Comparison of ENCODE assay signal across 22 mouse cellular contexts in the genomic region with DNA sequence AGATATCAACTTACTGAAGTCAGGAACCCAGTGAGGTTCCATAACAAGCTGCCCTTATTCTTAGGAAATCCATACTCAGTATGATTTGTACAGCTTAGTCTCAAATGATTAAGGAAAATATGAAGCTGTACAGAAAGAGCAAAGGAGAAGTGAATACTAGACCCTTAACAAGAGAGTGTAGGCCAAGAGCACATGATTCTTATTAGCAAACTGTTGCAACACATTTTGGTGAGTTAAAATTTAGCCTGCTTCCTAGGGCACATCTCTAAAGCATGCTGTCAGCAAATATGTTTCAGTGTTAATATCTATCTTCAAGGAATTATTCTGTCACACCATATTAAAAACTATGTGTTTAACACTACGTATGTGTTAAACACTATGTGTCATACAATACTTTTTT.
DNase-seq lines count a peak whose midpoint lies in the region; ATAC-seq and TF ChIP-seq lines count a peak whose summit lies in the region.
"Had no signal": no experiment of that assay in that cellular context is flagged by ENCODE, and none has a peak within 500 bp of the region (broad histone marks: within the 10 kb centered on the region; RNA-seq: fewer than 3 reads in every experiment).

No protein-coding gene starts in this region.

- TF ChIP-seq POLR2A in liver, adult 2 months (IDR thresholded peaks at IDR 0.05; ENCODE audit: extremely low read depth, insufficient read depth, low read length) = no peak

- H3K27ac ChIP-seq in liver, adult 2 months (replicated peaks; ENCODE audit: insufficient read depth, low read depth, low read length) = no peak overlapping the region
- peak overlapping the region; percentile 89 for H3K27ac ChIP-seq in macrophage
- H3K27ac ChIP-seq in midbrain, embryonic 14.5 days (replicated peaks; ENCODE audit: low read depth, low read length) = no peak overlapping the region
- H3K27ac ChIP-seq: embryonic facial prominence, embryonic 15.5 days; forebrain, embryonic 10.5 days; hindbrain, embryonic 10.5 days; hindbrain, embryonic 14.5 days had no signal

- no peaks in the 10 kb centered on the region for H3K36me3 ChIP-seq in liver, adult 2 months (ENCODE audit: control insufficient read depth, insufficient read depth, low read length)
- no peaks in the 10 kb centered on the region for H3K36me3 ChIP-seq in macrophage (ENCODE audit: inconsistent target)
- no peaks in the 10 kb centered on the region for H3K36me3 ChIP-seq in midbrain, embryonic 14.5 days (ENCODE audit: control insufficient read depth, insufficient read depth, low read length)
- H3K36me3 ChIP-seq: embryonic facial prominence, embryonic 15.5 days; forebrain, embryonic 10.5 days; G1E; heart, embryonic 12.5 days; hindbrain, embryonic 10.5 days had no signal

- H3K4me2 ChIP-seq in midbrain, embryonic 14.5 days (ENCODE audit: low read length) = no peak overlapping the region
- H3K4me2 ChIP-seq: embryonic facial prominence, embryonic 15.5 days; heart, embryonic 12.5 days; hindbrain, embryonic 14.5 days had no signal

- no peak overlapping the region for H3K9ac ChIP-seq in liver, adult 2 months (ENCODE audit: low read depth, low read length)
- H3K9ac ChIP-seq in midbrain, embryonic 14.5 days (replicated peaks; ENCODE audit: low read length) = no peak overlapping the region
- H3K9ac ChIP-seq: embryonic facial prominence, embryonic 15.5 days; heart, embryonic 12.5 days; hindbrain, embryonic 14.5 days had no signal

- DNase-seq in liver, adult 2 months (ENCODE audit: extremely low read depth, low read depth, low spot score) = peak; percentile 92
- DNase-seq in liver = no peak
- DNase-seq in 3T3-L1 (ENCODE audit: low read depth, low spot score) = peak; percentile 7
- peak; percentile 66 for DNase-seq in NIH3T3 (ENCODE audit: low read depth)
- no peak for DNase-seq in midbrain, embryonic 14.5 days
- DNase-seq in adrenal gland, postnatal 10 days = no peak
- DNase-seq: adrenal gland, postnatal 25 days; B cell, adult 2 months; cerebellum, adult 8-10 months; cerebellum, postnatal 14 days; embryo, embryonic 11 days; gastrocnemius, postnatal 14 days had no signal

- TF ChIP-seq CTCF in liver, adult 2 months (IDR thresholded peaks at IDR 0.05; ENCODE audit: low read depth, low read length) = no peak

- no peak for ATAC-seq in midbrain, embryonic 14.5 days (ENCODE audit: low FRiP score, low TSS enrichment)
- ATAC-seq: CD4-positive, CD25-positive, alpha-beta regulatory T cell, adult 4 months; forebrain, embryonic 16.5 days had no signal

- no peaks in the 10 kb centered on the region for H3K79me2 ChIP-seq in liver, adult 2 months (ENCODE audit: control insufficient read depth, insufficient read depth, low read length)
- no peaks in the 10 kb centered on the region for H3K79me2 ChIP-seq in macrophage (ENCODE audit: inconsistent target)

- H3K9me3 ChIP-seq in midbrain, embryonic 14.5 days (ENCODE audit: control insufficient read depth, low read length) = no peaks in the 10 kb centered on the region
- H3K9me3 ChIP-seq: embryonic facial prominence, embryonic 15.5 days; forebrain, embryonic 10.5 days; G1E; heart, embryonic 12.5 days; hindbrain, embryonic 10.5 days had no signal

- no peaks in the 10 kb centered on the region for H3K27me3 ChIP-seq in liver, adult 2 months (ENCODE audit: control insufficient read depth, insufficient read depth, low read length)
- H3K27me3 ChIP-seq in midbrain, embryonic 14.5 days (ENCODE audit: control insufficient read depth, insufficient read depth, low read length) = no peaks in the 10 kb centered on the region
- H3K27me3 ChIP-seq: embryonic facial prominence, embryonic 15.5 days; heart, embryonic 12.5 days had no signal

- H3K4me3 ChIP-seq in liver, adult 2 months (ENCODE audit: insufficient read depth, low read depth, low read length) = no peak overlapping the region
- H3K4me3 ChIP-seq in macrophage (ENCODE audit: inconsistent target) = no peak overlapping the region
- H3K4me3 ChIP-seq in midbrain, embryonic 14.5 days (replicated peaks; ENCODE audit: low read depth, low read length) = no peak overlapping the region
- H3K4me3 ChIP-seq: embryonic facial prominence, embryonic 15.5 days; erythroblast, embryonic 14.5 days; forebrain, embryonic 10.5 days; heart, embryonic 12.5 days; hindbrain, embryonic 10.5 days had no signal

- WGBS in liver, adult 2 months = 20% methylated on average over 1 of the region's 1 CpGs
- WGBS in macrophage (ENCODE audit: missing documents) = 100% methylated on average over 1 of the region's 1 CpGs
- 98% methylated on average over 1 of the region's 1 CpGs for WGBS in midbrain, embryonic 14.5 days

- H3K4me1 ChIP-seq in liver, adult 2 months (ENCODE audit: control insufficient read depth, insufficient read depth, low read length) = peaks cover 20% of the 10 kb centered on the region
- H3K4me1 ChIP-seq in midbrain, embryonic 14.5 days (ENCODE audit: control insufficient read depth, insufficient read depth, low read length) = no peaks in the 10 kb centered on the region
- H3K4me1 ChIP-seq: embryonic facial prominence, embryonic 15.5 days; forebrain, embryonic 10.5 days; heart, embryonic 12.5 days had no signal

Comparison
In these comparisons a context has a peak if more than half of its experiments do, and no peak if none do; other contexts are left out.
1. DNase-seq: peak in liver, adult 2 months (single experiment), 3T3-L1 (single experiment) and NIH3T3 (single experiment); none in liver (single experiment), midbrain, embryonic 14.5 days (single experiment) and adrenal gland, postnatal 10 days (single experiment).